ENCODE assay signal across 20 mouse cellular contexts in the genomic region with DNA sequence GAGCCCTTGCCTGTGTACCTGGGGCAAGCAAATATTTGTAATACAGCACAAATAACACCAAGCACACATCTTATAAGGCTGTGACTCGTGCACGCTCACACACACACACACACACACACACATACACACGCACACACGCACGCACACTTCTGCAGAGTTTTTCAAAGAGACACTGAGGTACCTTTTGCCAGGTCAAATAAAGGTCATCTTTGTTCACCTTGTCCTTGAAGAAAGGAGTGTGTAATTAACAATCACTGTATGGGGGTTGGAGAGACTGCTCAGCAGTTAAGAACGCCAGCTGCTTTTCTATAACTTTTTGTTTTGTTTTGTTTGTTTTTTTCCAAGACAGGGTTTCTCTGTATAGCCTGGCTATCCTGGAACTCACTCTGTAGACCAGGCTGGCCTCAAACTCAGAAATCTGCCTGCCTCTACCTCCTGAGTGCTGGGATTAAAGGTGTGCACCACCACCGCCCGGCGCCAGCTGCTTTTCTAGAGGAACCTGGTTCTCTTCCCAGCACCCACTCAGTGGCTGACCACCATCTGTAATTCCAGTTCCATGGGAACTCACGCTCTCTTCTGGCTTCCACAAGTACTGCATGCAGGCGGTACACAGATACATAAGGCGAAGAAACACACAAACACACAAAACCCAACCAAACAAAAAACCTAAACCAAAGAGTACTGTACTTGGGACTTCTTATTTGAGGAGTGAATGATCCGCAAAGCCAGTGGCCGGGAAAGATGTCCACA. TPM values are rescaled to one million over a fixed set of nuclear protein-coding genes. Genes with fewer than 3 reads are reported as not detected.
"Had no signal": no experiment of that assay in that cellular context is flagged by ENCODE, and none has a peak within 500 bp of the region (broad histone marks: within the 10 kb centered on the region; RNA-seq: fewer than 3 reads in every experiment).

No protein-coding gene starts in this region.

- H3K36me3 ChIP-seq: liver, embryonic 13.5 days; midbrain, embryonic 10.5 days; midbrain, embryonic 13.5 days; neural tube, embryonic 13.5 days had no signal

- H3K9me3 ChIP-seq: liver, embryonic 13.5 days; midbrain, embryonic 10.5 days; midbrain, embryonic 13.5 days; neural tube, embryonic 13.5 days had no signal

- H3K9ac ChIP-seq: liver, embryonic 13.5 days; lung, embryonic 14.5 days; midbrain, embryonic 13.5 days; neural tube, embryonic 13.5 days had no signal

- H3K27ac ChIP-seq: liver, embryonic 13.5 days; midbrain, embryonic 10.5 days; midbrain, embryonic 13.5 days; neural tube, embryonic 13.5 days; stomach, postnatal 0 days had no signal

- H3K4me3 ChIP-seq: liver, embryonic 13.5 days; megakaryocyte, embryonic 14.5 days; midbrain, embryonic 10.5 days; midbrain, embryonic 13.5 days; myocyte; neural tube, embryonic 13.5 days had no signal

- DNase-seq: kidney, adult 18-20 months; kidney, adult 9 months; kidney, postnatal 14 days; kidney, postnatal 4 days; layer of hippocampus, postnatal 36 days; liver, embryonic 13.5 days; lung, embryonic 14.5 days; lung, postnatal 10 days; lung, postnatal 36 days; retina, postnatal 1 day; right cerebral cortex, postnatal 4 days; thymus, postnatal 36 days had no signal

RNA-seq across cellular contexts. Expression of a gene that starts 39.0 kb away (rescaled TPM):
- total RNA-seq: monocyte, adult 5-6 weeks; neutrophil, adult 5-6 weeks had no signal
- polyA plus RNA-seq: liver, embryonic 13.5 days had no signal
